Mouse (Mus musculus) CD4-positive naive resting alpha-beta T cell, adult 57 days (primary cell): ENCODE measurements around the gene Il13. TPM values are rescaled to one million over a fixed set of nuclear protein-coding genes. Genes with fewer than 3 reads are reported as not detected.

Experiments used
- total RNA-seq: library from RNA; stranded (reverse); gene quantifications from one replicate; pipeline ENCODE4 v1.2.4, GENCODE M21; 2023

The Il13 gene
- total RNA-seq = not detected

DNA sequence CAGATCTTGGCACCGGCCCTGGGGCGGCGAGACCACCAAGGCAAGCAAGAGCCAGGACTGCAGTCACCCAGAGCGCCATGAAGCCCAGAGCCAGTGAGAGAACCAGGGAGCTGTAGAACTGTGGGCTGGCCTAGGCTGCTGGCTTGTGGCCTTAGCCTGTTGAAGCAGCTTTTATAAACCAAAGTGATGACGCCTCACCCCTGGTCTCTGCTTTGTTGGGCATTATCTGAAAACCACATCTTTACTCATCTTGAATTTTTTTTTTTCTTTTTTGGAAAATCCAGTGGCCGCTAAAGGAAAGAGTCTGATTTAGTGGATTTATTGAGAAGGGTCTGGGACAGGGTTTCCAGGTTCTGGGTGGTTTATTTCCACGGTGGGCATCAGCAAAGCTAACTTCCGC, at the start of gene Il13:
Il13 (minus strand) TSS at position 147 of the 400 bp plus-strand sequence.

DNA sequence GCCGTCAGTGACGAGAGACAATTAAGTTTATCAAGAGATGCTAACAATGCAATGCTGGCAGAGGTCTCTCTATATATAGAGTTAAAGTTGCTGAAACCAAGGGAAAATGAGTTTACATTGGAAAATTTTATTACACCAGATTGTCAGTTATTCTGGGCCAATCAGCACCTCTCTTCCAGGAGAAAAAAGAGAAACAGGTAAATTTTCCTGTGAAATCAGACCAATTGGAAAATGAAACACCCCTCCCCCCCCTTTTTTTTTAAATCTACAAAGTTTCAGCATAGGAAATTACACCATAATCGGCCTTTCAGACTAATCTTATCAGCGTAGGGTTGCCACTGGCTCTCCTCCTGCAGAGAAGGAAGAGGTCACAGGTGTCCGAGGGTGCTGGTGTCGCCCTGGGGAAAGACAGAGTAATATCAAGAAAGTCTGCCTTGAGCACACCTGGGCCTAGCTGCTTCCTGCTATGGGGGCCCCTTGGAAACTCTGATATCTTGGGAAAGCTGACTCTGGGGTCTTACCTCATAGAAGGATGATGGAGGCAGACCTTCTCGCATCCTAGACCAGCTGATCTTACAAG, 15.8 kb downstream of the Il13 start, which contains the start of gene Il4:
Il4 (minus strand) TSS at position 51 of the 580 bp plus-strand sequence.

Other genes starting within 250 kb of the Il13 start
- gene Leap2, start 211.5 kb downstream of the Il13 start, total RNA-seq = not detected
- gene Uqcrq, start 203.9 kb downstream of the Il13 start, total RNA-seq = 142 TPM
- not detected for gene Gdf9, start 203.7 kb downstream of the Il13 start, total RNA-seq
- not detected for gene Gm10447, start 177.6 kb downstream of the Il13 start, total RNA-seq
- not detected for gene Shroom1, start 177.5 kb downstream of the Il13 start, total RNA-seq
- not detected for gene Gm9837, start 164.2 kb downstream of the Il13 start, total RNA-seq
- not detected for gene Gm9945, start 154.5 kb downstream of the Il13 start, total RNA-seq
- not detected for gene Sowaha, start 154.4 kb downstream of the Il13 start, total RNA-seq
- gene Sept8, start 115.4 kb downstream of the Il13 start, total RNA-seq = 1.2 TPM
- gene Kif3a, start 67.3 kb downstream of the Il13 start, total RNA-seq = 8.2 TPM
- not detected for gene Il4, start 16.0 kb downstream of the Il13 start, total RNA-seq
- gene Rad50, start 72.6 kb upstream of the Il13 start, total RNA-seq = 22.8 TPM
- gene Il5, start 86.1 kb upstream of the Il13 start, total RNA-seq = not detected
- gene Irf1, start 135.3 kb upstream of the Il13 start, total RNA-seq = 380 TPM
- 0.89 TPM for gene Gm17334, start 138.5 kb upstream of the Il13 start, total RNA-seq
- gene Gm12216, start 224.6 kb upstream of the Il13 start, total RNA-seq = 13.7 TPM